Mouse (Mus musculus): ENCODE measurements around the gene Bpifa5.
"Not testable (repeated sequence)": the region's sequence is repeated elsewhere in the genome, so short reads cannot be mapped to it uniquely, and the experiment has no call there.

The Bpifa5 gene

DNA sequence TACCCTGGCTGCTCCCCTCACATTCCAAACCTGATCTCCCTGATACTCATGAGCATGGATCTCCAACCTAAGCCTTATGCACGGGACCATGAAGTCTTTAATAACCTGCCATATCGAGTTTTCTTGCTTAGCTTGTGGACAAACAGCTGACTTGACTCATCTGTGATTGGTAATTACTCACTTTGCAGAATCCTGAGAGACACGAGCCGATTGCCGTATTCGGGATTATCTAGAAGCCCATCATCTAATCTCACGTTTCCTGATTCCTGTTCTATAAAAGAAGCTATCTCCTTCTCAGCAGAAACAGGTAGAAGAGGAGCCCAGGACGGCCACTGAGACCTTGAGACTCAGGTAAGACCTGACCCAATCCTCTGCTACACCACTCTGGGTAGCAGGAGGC, at the start of gene Bpifa5:
TSS of gene Bpifa5 (plus strand) at position 301 of the 400 bp plus-strand sequence.
- DNase-seq (ENCODE audit: low spot score) = no peak

DNA sequence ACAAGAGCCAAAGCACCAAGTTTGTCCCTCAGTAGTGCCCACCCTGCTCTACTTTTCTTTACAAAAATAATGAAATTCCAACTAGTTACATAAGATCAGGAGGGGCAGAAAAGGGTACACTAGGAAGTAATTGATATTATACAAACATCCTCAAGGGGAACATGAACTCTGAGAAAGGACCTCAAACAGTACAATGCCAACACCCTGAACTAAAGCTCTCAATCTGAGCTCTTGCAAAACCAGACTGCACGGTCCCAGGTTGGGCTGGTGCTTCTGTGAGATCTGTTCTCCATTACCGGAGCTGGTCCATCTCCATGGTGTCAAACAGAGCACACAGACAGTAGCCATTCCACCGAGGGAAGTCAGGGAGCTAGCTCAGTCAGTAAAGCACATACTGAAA, 45.0 kb upstream of the Bpifa5 start:
- DNase-seq (ENCODE audit: low spot score) = no peak

DNA sequence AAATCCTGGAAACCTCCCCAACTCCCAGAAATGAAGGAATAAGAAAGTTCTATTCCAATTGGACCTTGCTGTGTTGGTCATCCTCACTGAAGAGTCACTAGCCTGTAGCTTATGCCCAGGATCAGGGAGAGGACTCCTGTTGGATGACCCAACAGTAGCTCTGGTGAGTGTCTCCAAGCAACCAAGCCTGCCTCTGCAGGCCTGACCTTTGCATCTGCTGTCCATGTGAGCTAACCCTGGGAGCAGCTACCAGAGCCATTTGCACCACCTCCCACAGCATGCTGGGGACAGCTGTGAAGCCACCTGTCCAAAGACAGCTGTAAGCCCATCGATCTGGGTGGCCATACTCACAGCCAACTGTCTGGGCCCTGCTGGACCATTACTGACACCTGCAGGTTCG, 32.3 kb upstream of the Bpifa5 start, which contains the start of gene Bpifa3:
TSS of gene Bpifa3 (plus strand) at position 217 of the 400 bp plus-strand sequence.
- no peak for DNase-seq (ENCODE audit: low spot score)

DNA sequence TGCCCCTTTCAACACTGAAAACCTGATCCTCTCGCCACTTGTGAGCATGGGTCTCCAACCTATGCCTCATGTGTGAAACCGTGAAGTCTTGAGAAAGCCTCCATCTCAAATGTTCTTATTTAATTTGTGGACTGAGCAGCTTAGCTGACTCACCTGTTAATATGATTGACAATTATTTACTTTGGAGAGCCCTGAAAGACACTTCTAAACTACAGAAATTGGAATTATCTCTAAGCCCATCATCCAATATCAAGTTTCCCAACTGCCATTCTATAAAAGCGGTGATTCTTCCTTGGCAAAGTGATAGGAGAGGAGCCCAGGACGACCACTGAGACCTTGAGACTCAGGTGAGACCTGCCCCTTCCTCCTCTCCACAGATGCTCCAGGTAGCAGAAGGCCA, 19.8 kb upstream of the Bpifa5 start, which contains the start of gene Bpifa1:
TSS of gene Bpifa1 (plus strand) at position 301 of the 400 bp plus-strand sequence.
- DNase-seq (ENCODE audit: low spot score) = no peak

DNA sequence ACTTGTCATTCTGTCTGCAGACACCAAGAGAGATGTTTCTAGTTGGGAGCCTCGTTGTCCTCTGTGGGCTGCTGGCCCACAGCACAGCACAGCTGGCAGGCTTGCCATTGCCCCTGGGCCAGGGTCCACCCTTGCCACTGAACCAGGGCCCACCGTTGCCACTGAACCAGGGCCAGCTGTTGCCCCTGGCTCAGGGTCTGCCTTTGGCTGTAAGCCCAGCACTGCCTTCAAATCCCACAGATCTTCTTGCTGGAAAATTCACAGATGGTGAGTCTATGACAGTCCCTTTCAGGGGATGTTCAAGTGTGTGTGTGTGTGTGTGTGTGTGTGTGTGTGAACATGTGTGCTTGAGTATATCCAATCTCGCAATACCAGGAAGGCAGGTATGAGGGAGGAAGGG, 18.7 kb upstream of the Bpifa5 start:
- no peak for DNase-seq (ENCODE audit: low spot score)

DNA sequence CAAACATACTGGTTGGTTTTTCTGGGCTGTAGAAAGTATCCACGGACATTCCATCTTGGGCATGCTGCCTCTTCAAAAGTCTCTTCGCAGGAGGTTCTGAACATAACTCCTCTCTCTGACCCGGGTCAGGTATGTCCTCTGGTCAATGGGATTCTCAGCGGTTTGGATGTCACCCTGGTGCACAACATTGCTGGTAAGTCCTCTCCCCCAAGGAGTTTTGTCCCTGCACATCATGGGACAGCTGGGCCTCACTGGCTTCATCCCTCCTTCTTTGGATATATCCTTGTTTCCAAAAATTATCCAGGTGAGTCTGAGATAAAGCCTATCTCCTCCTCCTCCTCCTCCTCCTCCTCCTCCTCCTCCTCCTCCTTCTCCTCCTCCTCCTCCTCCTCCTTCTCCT, 14.9 kb upstream of the Bpifa5 start:
- DNase-seq (ENCODE audit: low spot score) = no peak

DNA sequence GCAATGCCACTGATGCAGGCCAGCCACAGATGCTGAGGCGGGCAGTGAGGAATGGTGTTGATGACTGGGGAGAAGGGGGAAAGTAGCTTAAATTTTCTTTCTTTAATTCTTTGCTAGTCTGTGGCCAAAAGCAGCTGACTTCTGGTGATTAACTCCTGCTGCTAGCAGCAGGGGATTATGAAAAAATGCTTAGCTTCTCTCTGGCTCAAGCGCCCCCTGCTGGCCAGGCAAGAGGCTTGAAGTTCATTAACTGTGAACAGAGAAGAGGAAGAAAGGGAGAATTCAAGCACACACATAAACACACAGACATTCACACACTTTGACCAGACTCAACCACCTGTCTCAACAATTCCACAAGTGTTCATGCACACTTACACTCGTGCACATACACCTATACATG, 4.0 kb upstream of the Bpifa5 start:
- peak; percentile 43 for DNase-seq (ENCODE audit: low spot score)

DNA sequence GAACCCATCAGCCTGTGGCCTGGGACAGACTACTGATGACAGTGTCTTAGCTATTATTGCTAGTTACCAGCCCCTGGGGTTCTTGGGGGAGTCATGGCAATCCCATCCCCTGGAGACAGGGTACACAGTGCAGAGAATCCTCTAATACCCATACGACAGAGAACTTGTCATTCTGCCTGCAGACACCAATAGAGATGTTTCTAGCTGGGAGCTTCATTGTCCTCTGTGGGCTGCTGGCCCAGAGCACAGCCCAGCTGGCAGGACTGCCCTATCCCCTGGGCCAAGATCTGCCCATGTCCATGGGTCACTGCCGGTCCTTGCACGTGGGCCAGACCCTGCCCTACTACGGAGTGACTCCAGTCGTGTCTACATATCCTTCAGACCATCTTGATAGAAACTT, 899 bp downstream of the Bpifa5 start:
- DNase-seq (ENCODE audit: low spot score) = no peak

DNA sequence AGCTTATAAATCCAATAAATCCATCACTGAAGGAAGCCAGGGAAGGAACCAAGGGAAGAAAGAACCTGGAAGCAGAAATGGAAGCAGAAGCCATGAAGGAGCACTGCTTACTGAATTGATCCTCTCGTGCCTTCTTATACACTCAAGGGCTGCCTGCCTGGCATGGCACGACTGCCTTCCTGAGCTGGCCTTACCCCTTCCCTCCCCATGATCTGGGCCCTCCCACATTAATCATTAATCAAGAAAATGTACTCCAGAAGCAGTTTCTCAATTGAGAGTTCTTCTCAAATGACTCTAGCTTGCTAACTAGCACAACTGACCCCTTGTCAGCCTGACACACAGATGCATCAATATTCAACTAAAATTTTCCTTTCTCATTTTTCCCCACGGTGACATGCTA, 6.8 kb downstream of the Bpifa5 start:
- DNase-seq (ENCODE audit: low spot score) = no peak

DNA sequence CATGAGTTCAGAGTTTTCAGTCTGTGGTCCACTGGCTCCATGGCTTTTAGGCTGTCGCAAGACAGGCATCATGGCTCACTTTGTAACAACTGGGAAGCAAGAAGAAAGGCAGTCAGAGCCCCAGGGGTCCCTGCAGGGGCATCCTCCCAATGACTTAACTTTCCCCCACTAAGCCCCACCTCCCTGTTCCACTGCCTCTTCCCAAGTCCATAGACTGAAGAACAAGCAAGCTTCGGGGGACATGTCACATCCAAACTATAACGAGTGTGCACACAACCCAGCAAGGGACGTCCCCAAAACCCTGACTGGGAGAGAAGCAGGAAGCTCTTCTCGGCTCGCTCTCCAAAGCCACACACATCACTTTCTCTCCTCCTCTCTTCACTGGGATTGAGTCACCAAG, 9.2 kb downstream of the Bpifa5 start:
- no peak for DNase-seq (ENCODE audit: low spot score)

DNA sequence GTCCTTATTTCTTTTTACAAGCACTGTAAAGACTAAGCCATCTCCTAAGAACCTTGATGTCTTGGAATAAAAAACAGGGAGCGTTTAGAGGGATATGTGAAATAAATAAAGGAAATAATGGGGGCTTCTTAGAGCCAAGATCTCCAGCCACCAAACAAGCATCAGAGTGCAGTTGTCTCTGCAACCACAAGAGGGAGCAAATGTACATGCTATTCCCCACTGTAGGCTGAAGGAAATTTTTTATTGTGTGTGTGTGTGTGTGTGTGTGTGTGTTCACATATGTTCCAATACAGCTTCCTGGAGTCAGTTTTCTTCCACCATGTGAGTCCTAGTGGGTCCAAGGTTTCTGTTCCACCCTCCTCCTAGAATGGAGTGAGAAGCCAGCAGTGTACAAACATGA, 10.9 kb downstream of the Bpifa5 start:
- DNase-seq (ENCODE audit: low spot score) = peak; percentile 57

DNA sequence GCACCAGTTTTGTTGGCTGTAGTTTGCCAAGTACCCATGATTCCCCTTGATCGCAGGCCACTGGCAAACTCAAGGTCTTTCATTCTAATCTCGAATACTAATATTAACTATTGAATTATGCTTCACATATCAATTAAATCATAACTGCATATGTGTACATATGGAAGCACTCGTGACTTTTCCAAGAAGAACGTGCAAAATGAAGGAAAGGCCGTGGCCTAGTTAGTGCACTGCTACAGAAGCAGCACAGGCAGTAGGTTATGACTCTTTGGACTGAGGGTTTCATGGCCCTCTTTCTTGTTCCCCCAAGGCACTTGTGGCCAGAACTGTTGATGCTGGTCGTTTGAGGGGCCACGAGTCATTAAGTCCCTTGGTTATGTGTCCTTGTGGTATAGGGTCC, 19.5 kb downstream of the Bpifa5 start:
- not testable (repeated sequence) for DNase-seq (ENCODE audit: low spot score)

DNA sequence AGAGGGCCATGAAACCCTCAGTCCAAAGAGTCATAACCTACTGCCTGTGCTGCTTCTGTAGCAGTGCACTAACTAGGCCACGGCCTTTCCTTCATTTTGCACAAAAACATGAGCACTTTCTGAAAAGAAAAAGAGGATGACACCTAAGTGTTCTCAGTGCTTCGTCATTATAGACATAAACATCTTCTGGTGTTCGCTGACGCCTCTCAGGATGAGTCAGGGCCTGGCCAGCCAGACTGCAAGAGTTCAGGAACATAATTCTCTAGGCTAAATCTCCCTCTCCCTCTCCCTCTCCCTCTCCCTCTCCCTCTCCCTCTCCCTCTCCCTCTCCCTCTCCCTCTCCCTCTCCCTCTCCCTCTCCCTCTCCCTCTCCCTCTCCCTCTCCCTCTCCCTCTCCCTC, 20.7 kb downstream of the Bpifa5 start:
- not testable (repeated sequence) for DNase-seq (ENCODE audit: low spot score)

DNA sequence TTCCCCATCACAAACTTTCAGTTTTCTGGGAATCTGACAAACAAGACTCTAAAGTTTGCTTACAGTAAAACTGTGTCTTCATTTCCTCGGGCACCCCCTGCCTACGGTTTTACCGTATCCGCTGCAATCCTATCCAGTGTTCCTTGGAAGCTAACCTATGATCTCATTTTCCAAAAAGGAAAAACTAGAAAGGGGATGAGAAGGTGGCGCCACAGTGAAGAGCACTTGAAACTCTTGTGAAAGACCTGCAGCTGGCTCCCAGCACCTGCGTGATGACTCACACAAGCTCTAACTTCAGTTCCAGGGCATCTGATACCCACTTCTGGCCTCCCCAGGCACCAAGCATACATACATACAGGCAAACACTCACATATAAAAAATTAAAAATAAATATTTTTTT, 22.9 kb downstream of the Bpifa5 start:
- no peak for DNase-seq (ENCODE audit: low spot score)

DNA sequence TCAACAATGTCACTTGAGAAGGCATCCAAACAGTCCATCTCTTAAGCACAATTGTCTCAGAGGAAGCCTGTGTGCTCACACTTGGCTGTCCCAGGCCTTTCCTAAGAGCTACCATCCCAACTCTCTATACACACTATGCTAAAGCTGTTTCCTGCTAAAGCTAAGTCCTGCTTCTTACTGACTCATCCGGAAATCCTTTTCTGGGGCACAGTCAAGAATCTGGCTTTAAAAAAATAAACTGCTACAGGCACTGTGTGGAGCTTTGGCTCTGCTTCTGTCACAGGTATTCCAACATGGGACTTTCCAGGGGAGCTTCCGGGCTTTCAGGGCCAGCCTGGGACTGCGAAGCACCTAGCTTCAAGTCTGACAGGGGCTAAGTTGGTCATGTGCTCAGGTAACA, 23.3 kb downstream of the Bpifa5 start:
- no peak for DNase-seq (ENCODE audit: low spot score)

DNA sequence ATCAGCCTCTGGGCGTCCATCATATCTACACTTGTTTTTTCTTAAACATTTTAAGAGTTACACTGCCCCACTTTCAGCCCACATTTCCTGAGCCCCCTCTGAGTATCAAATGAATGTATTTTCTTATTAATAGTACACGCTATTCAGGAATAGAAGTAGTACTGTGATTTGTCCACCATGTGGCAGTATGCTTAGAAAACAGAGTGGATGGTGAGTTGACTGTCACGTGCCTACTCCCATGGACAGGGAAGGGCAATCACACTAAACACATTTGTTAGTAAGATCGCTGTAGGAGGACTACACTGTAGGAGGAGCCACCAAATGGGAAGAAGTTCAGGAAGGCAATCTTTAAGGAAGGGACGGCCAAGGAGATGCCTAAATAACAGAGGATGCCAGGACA, 25.1 kb downstream of the Bpifa5 start:
- peak; percentile 32 for DNase-seq (ENCODE audit: low spot score)

DNA sequence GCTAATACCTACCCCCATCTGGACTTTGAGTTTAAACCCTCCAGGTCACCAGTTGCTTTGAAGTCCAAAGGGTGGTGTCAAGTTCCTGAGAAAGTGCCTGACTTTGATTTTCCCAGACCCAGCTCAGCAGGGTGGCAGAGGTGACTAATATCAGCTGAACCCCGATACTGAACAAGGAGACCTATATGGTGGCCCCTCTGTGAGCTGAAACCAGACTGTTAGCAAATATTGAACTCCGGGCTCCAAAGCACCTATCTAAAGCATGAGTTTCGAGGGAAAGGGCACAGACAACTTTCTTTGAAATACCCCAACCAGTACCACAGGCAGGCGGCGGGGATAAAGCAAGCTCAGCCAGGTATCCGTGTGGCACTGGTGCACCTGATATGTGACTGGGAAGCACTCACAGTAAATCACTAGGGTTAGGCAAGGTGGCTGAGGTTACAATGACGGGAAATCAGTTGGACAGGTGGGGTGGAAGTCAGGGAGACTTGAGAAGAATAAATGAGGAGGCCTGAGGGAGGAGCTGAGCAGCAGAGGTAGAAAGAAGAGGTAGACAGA, 27.5 kb downstream of the Bpifa5 start:
- DNase-seq (ENCODE audit: low spot score) = no peak

DNA sequence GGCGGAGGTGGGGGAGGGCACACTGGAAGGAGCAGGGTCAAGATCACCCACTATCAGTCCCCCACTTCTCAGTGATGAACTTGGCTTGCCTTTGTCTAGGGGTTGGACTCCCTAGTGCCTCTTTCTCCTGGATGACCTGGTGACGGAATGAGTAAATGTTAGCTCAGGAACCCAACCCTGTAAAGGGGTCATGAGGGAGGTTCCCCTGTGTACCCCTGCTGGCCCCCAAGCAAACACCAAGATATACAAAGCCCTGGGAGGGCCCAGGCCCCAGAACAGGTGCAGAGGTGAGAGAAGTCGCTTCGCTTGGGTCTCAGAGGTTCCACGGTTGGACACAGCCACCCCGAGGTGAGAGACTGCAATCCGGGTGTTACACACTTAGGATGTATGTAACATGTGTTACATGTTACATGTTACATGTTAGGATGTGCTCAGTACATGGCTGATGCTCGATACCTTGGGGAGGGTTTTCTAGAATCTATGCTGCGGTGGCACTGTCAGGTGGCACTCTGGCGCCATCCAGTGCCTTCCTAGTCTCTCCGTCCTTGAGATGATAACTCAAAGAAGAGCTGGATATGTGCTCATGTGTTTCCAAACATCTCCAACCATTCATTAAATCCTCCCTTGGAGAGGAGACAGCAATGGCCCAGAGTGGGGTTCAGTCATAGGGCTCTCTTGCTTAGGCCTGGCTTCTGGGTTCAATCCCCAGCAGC, 28.3 kb downstream of the Bpifa5 start, which contains the start of gene Bpifb1:
TSS of gene Bpifb1 (plus strand) at position 273 of the 713 bp plus-strand sequence.
- no peak for DNase-seq (ENCODE audit: low spot score)

DNA sequence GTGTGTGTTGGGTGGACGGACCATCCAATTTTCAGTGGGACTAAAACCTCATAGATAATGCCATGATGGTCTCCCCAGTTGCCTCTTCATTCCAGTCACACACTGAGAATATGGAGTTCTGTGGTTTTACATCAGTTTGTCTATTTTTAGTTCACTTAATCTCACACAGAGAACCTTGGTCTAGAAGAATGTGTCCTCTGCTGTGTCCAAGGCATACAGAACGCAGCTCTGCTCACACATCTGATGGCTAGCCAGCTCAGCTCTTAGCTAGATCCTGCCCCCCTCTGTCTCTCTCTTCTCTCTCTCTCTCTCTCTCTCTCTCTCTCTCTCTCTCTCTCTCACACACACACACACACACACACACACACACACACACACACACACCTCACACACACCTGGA, 29.7 kb downstream of the Bpifa5 start:
- DNase-seq (ENCODE audit: low spot score) = no peak

DNA sequence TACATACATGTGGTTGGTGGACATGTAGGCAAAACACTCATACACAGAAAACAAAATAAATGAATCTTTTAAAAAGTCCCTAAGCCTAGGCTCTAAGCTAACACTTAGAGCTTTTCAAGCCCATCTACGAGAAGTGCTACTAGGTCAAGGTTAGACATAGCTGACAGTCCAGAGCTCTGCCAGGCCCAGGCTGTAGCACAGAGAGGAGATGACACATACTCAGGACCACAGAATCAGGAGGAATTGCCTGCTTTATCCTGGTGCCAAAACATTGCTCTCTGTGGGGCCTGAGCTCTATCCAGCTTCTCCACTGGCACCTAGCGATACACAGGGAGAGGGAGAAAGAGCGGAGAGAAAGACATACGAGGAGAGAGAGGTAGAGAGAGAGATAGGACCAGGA, 30.7 kb downstream of the Bpifa5 start:
- no peak for DNase-seq (ENCODE audit: low spot score)

DNA sequence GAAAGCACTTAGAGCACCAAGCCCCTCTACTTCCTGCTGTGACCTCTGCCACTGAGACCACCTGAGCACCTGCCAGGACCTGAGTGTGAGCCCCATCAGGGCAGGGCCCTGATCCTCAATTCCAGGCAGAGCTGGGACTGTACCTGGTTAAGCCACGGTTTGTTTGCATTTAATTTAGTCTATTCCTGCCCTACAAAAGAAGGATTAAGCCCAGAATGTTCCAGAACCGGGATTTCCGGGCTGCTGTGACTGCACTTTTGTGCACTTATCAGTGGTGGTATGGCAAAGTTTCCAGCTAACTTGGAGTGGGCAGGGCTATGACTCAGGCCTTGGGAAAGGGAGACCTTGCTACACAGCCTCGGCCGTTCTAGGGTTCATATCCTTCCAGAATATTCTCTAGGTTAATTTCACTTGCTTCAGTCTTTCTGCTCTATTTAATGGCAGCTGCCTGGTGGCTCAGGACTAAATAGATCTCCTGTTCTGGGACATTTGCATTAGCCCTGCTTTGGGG, 31.6 kb downstream of the Bpifa5 start:
- no peak for DNase-seq (ENCODE audit: low spot score)

DNA sequence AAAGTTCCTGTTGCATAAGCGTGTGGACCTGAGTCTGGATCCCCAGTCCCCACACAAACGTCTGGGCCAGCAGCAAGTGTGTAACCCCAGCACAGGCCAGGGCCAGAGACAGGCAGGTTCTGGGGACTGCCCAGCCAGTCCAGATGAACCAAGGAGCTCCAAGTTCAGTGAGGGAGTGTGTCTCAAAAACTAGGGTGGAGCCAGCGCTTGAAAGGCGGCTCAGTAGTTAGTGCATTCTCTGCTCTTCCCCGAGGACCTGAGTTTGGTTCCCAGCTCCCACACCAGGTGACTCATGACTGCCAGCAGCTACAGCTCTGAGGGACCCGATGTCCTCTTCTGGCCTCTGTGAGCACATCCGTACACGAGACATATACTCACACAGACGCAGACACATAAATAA, 34.6 kb downstream of the Bpifa5 start:
- no peak for DNase-seq (ENCODE audit: low spot score)

DNA sequence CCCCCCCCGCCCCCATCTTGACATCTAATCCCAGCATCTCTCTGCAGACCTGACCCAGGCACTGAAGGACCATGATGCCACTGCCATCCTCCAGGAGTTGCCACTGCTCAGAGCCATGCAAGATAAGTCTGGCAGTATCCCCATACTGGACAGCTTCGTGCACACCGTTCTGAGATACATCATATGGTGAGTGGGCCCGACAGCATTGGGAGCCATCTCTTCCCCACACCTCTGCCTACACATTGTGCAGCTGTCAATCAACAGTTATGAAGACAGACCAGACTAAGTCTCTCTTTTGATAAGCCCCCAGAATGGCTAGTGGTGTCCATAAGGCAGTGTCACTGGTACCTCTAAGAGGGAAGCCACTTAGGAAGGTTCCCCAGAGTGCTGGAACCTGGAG, 42.2 kb downstream of the Bpifa5 start:
- DNase-seq (ENCODE audit: low spot score) = no peak

DNA sequence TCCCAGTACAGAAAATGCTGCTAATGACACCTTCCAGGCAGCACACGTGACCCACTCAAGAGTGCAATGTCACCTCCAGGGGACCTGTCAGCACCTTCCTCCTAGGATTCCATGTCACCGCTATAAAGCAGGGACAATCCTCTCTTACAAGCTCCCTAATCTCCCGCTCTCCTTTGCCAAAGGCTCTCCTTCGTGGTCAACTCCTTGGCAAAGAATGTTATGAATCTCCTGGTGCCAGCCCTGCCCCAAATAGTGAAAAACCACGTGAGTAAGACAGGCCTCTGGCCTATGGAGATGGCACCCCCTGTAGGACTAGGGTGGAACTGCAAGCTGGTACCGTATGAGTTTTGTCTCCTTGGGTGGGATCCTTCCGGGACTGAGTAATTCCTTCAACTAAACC, 44.5 kb downstream of the Bpifa5 start:
- peak; percentile 21 for DNase-seq (ENCODE audit: low spot score)
